Mouse (Mus musculus) megakaryocyte progenitor cell, adult 5-6 weeks (primary cell): ENCODE data around the gene Itk. TPM values are rescaled to one million over a fixed set of nuclear protein-coding genes. Genes with fewer than 3 reads are reported as not detected.
A peak's percentile ranks its signal among the peaks of the same experiment; 100 is the strongest.
"Not testable (repeated sequence)": the region's sequence is repeated elsewhere in the genome, so short reads cannot be mapped to it uniquely, and the experiment has no call there.

Source experiments
- ATAC-seq: replicated peaks from 2 replicates; pipeline ENCODE4 v1.8.0; 2016; ENCODE audit warnings: mild to moderate bottlenecking, moderate TSS enrichment, inconsistent platforms; ENCODE audit not compliant: poor library complexity
- total RNA-seq, 2 experiments: library from RNA; stranded (forward) in 1 of 2; stranded (reverse) in 1 of 2; fragments of 157-497, 149-512 nt in 1 of 2; fragments of 200-1000 nt in 1 of 2; gene quantifications; 2 replicates each; pipeline versions ENCODE4 v1.2.3 to v1.2.4; 2015 to 2017

Itk gene
- 0.91 TPM in 1 of 2 replicates, not detected in the other for total RNA-seq (2015)
- 0.46 and 0.95 TPM in 2 replicates for total RNA-seq (2017)

DNA sequence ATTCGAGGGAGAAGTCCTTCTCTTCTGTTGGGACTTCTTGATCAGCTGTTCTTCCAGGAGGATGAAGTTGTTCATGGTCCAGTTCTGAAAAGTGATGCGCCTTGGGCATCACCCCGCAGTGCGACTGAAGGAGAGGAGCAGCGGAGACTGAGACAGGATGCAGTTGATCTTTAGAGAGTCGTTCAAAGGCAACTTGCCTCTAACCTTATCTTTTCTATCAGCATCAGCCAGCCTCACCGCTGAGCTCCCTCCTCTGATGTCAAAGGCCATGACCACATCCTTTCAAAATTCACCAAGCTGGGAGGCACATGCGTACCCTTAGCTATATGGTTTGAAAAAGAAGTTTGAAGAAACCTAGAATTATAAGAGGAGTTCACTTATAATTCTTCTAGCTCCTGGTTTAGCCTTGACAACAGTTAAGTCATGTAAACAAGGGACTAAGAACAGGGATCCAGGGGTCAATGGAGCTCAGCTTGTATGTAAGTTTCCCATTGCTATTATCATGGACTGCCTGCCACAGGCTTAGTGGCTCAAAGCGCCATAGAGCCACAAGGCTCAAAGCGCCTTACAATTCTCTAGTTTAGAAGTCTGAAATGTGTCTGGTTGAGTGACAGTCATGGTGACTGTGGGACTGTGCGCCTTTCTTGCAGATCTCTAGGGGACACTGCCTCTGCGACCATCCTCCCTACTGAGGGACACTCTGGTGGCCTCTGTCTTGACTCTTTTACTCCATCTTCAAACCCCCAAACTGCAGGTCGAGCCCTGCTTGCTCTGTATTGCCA is at the start of gene Itk:
TSS of gene Itk (minus strand) at position 180 of the 782 bp plus-strand sequence.
- ATAC-seq: peak; percentile 59

DNA sequence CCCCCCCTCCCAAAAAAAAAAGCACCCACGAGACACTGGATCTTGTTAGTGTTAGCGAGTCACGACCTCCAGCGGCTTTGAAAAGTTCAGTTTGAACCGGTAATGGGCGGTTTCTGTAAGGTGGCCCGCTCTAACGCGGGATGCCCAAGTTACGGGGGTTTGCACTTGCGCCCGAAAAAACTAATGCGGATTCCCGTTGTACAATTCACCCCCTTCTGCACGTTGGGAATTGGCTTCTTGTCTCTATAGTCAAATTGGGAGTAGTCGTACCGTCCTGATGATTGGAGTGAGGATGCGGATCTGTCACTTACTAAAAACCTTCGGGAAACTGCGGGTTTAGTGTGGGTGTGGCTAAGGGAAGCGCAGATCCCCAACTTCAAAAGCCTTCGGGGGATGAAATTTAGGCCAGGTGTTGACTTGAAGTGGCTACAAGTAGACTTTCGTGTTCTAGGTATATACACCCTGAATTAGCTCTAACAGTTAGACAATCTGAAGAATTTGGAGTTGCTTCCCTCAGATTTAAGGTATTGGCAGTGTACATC is 48.2 kb upstream of the Itk start:
- ATAC-seq: peak; percentile 42

DNA sequence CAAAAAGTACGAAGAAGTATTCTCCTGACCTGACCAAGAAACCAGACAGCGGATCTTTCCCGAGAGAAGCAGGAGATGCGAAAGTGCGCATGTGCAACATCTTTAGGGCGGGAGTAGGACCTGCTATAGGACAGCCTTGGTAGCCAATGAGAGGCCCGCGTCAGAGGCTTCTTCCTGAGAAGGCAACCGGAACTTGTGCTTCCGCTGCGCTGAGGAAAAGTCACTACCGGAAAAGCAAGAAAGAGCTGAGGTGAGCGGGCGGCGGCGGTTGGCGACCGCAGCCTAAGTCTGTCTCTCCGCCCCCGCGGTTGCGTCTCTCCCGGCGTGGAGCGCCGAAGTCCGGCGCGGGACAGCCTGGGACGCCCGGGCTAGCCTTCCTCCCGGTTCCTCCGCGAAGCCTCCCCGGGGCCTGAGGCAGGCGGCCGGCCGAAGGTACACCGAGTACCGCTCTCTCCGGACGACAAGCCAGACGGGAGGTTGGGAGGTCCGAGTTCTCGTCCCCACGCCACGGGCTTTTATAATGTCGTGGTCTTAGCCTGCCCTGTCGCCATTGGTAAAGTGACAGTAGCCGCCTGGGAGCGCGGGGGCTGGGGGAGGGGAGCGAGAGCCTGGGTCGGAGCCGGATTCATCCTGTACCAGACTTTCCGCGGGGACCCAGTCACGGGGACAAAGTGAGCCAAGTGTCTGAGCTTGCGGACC is 47.6 kb upstream of the Itk start, which contains the start of gene Med7:
TSS of gene Med7 (plus strand) at position 166 of the 699 bp plus-strand sequence.
- peak; percentile 90 for ATAC-seq

DNA sequence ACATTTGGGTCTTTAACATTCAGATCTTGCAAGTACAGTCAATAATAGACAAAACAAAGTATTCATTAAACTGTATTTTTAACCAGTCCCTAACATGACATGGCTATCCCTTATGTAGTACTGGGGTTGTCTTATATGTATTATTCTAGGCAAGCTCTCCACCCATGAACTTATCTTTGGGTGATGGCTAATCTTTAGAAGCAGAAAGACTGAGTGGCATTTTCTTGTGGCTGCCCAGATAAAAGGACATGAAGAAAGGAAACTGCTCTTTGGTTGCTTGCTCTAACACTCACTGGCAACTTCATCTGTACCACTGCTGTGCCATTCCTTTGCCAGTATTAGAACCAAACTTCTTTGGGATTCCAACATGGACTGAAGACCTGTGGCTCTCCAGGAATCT is 46.0 kb upstream of the Itk start:
- 0 out of 2 replicates have a peak, but pooled peaks have one; percentile 5 for ATAC-seq

DNA sequence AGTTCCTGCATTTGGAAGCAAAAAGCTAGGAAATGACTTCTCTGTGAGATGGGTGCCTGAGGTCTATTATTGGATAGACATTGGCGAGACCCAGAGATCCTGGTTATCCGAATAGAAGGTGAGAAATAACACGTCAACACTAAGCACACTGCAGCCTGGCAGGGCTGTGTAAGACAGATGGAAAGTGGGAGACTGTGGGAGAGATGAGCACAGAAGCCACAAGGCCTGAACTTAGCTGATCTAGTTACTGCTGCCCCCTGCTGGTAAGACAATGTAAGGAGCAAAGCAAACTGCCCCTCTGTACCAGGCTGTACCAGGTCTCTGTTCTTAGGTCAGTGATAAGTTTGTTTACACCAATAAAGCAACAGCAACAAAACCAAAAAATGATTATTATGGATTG is 41.8 kb upstream of the Itk start:
- peak; percentile 96 for ATAC-seq

DNA sequence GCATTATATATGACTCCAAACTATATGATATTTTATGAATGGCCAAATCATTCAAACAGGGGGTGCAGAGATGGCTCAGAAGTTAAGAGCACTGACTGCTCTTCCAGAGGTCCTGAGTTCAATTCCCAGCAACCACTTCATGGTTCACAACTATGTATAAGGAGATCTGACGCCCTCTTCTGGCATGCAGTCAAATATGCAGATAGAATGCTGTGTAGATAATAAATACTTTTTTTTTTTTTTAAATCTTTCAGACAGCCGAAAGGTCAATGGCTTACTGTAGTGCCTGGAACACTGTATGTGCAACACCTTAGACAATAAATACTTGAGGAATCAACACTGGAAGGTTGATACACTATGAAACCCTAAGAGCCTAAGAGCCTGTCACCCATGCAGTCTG is 40.8 kb upstream of the Itk start:
- ATAC-seq: no peak

DNA sequence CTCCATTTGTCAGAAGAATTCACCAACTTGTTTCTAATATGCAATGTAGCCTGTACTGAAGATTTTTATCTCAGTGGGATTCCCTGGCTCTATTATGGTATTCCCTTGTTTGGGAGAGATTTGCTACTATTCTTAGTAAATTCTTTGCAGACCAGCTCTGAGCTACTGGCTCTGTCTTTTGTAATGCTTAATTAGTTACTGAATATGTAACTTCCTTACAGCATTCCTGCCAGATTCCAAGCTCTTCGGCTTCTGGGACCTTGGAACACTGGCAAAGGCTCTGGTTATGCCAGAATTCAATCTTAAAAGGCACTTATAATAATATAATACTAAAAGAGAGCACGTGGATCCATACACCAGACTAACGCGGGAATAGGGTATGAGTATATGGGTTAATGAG is 38.8 kb upstream of the Itk start:
- not testable (repeated sequence) for ATAC-seq

GRCm38 (mm10) chr11:46421086-46421888 is 32.0 kb upstream of the Itk start:
- ATAC-seq: no peak

DNA sequence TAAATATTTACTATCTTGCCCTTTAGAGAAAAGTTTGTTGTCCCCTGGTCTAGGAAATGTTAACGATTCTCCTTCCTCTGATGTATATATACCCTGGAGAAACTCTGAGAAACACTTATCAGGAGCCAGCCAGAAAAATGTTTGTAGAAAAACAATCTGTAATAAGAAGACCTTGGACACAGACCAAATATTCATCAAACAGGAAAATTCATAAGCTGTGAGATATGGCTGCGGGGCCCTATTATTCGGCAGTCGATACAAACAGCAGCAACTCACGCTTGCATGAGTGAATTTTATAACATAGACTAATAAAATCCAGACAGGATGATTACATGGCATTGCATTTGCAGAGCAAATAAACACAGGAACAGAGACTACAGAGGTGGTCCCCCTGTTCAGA is 29.5 kb upstream of the Itk start:
- no peak for ATAC-seq

DNA sequence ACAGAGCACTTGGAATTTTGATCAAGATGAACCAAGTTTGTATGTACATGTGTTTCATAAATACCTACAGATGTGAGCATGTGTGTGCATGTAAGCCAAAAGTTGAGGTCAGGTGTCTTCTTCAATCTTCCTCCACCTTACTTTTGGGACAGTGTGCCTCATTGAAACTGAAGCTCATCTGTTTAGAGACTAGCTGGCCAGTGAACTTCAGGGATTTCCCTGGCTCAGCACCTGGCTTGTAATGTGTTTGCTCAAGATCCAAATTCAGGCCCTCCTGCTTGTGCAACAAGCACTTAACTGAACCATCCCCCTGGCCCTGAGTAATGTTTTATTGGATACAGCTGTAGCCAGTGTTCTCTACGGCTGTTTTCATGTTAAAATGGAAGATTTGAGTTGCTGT is 29.1 kb upstream of the Itk start:
- no peak for ATAC-seq

DNA sequence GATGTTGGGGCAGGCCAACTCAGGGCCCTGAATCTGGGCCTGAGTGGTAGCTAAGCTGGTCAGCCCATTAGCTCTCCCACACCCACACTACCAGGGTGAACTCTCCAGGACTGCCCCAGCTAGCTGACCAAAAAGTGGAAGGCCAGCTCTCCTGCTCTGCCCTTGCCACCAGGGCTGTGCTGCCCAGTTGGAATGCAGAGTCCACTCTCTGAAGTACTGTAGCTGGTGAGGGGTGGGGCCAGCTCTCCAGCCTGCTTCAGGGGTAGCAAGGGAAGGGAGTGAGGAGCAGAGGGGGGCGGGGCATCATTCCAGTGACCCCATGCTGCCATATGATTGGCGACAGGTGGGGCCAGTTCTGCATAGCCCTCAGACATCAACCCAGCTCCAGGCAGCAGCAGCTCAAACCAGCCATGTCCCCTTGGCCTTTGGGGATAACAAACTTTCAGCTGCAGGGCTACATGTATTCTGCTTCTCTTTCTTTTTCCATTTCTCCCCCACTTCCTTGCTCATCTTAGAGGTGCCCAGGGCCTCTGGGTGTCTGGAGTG is 20.8 kb upstream of the Itk start:
- ATAC-seq: no peak

DNA sequence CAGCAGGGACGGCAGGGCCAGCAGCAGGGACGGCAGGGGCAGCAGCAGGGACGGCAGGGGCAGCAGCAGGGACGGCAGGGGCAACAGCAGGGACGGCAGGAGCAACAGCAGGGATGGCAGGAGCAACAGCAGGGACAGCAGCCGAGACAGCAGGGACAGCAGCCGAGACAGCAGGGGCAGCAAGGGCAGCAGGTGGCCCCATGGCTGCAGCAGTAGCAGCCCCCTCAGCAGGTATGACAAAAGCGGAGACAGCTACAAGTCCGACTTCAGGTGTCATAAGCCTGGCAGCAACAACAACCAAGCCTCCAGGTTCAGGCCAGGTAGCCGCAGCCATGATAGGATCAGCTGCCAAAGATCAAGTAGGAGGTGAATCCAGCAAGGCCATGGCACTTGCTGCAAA is 17.4 kb upstream of the Itk start:
- no peak for ATAC-seq

DNA sequence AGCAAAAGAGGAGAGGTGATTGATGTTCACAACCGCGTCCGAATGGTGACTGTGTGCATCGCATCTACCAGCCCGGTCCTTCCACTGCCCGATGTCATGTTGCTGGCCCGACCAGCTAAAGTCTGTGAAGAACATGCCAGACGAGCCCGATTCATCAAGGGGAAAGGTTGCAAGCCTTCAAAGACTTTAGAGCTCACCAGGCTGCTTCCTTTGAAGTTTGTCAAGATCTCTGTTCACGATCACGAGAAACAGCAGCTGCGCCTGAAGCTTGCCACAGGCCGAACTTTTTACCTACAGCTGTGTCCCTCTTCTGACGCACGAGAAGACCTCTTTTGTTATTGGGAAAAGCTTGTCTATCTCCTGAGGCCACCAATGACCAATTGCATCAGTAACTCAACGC is 15.7 kb upstream of the Itk start:
- no peak for ATAC-seq

DNA sequence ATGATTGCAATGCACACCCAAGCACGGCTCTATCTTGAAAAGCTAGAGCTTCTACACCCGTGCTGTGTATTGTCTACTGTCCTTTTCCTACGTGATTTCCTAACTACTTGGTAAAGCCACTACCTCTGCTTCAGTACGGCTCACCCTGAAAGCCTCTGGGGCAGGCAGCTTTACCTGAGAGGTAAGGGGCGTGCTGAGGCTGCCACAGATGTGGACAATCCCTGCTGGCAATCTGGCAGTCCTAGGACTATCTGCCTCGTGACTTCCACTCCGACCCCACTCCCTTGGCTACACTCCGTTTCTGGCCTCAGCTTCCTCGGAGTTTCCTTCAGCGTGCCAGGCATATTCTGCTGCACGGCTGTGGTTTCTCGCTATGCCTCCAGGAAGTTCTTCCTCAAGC is 12.2 kb upstream of the Itk start:
- no peak for ATAC-seq

- peak; percentile 74 for ATAC-seq
Observed at GRCm38 (mm10) chr11:46398933-46399383, 9.6 kb upstream of the Itk start.

DNA sequence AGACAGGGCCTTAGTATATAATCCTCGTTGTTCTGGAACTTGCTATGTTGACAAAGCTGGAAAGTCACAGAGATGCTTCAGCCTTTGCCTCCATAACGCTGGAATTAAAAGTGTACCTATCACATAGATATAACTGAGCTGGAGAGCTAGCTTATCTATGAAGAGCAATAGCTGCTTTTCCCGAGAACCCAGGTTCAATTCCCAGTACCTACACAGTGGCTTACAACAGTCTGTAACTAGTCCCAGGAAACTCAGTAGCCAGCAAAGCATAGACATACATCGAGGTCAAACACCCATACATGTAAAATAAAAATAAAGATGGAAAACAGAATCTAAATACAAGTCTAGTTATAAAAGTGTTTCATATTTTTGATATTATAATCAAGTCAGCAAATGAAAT is 9.2 kb upstream of the Itk start:
- ATAC-seq: no peak

- ATAC-seq: no peak
Observed at GRCm38 (mm10) chr11:46397900-46398299, 8.6 kb upstream of the Itk start.

- no peak for ATAC-seq
Observed at GRCm38 (mm10) chr11:46396860-46397179, 7.5 kb upstream of the Itk start.

- peak; percentile 78 for ATAC-seq
Observed at GRCm38 (mm10) chr11:46396167-46396859, 7.0 kb upstream of the Itk start, which contains the start of gene Fam71b. Gene Fam71b (plus strand): TSS chr11:46396559.

DNA sequence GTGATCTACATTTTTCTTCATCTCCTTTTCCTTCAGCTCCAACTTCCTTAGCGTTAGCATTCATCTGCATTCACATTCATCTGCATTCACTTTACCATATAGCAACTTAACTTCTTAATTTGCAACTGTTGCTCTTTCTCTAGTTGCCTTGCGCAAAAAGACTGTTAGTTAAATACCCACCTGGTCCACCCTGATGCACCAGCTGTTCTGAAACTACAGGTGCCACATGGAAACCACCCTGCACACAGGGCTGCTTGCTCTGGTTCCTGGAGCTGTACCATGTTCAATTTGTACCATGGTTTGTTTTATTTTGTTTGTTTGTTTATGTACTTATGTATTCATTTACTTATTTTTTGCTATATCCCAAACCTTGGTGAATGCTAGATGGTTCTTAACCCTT is 6.4 kb upstream of the Itk start:
- ATAC-seq: no peak
